Mouse (Mus musculus) forebrain, embryonic 11.5 days (tissue): ENCODE data around the gene Rpa2. TPM values are rescaled to one million over a fixed set of nuclear protein-coding genes. Genes with fewer than 3 reads are reported as not detected.
"Not testable (repeated sequence)": the region's sequence is repeated elsewhere in the genome, so short reads cannot be mapped to it uniquely, and the experiment has no call there.

Source experiments
- ATAC-seq: fragments of 200-750 bp; cut with Nextera tagmentation; replicated peaks from 2 replicates; pipeline ENCODE4 v1.8.0; 2017; ENCODE audit warnings: moderate TSS enrichment; ENCODE audit not compliant: low FRiP score
- DNase-seq: peaks from one replicate; pipeline ENCODE4 v3.0.0-alpha.2; 2017; ENCODE audit warnings: low spot score
- H3K27ac ChIP-seq: fragments of 300-500 bp; sonication (generic); 2 replicates; pipeline ENCODE4 v1.5.1; 2014; ENCODE audit warnings: low read depth, low read length
- H3K27me3 ChIP-seq: fragments of 300-500 bp; sonication (generic); 2 replicates; pipeline ENCODE4 v1.6.1; 2014; ENCODE audit warnings: mild to moderate bottlenecking, low read length, mixed read lengths; ENCODE audit not compliant: control insufficient read depth, insufficient read depth
- H3K36me3 ChIP-seq: fragments of 300-500 bp; sonication (generic); 2 replicates; pipeline ENCODE4 v1.6.1; 2014; ENCODE audit warnings: mild to moderate bottlenecking, low read length, moderate library complexity, mixed read lengths; ENCODE audit not compliant: control insufficient read depth, insufficient read depth
- H3K4me1 ChIP-seq: fragments of 300-500 bp; sonication (generic); replicated peaks from 2 replicates; pipeline ENCODE4 v1.6.1; 2014; ENCODE audit warnings: low read length, mixed read lengths; ENCODE audit not compliant: control insufficient read depth, insufficient read depth
- H3K4me2 ChIP-seq: fragments of 300-500 bp; sonication (generic); 2 replicates; pipeline ENCODE4 v1.6.1; 2014; ENCODE audit warnings: low read depth, mild to moderate bottlenecking, low read length, moderate library complexity, mixed read lengths; ENCODE audit not compliant: severe bottlenecking
- H3K4me3 ChIP-seq: fragments of 300-500 bp; sonication (generic); 2 replicates; pipeline ENCODE4 v1.5.1; 2014; ENCODE audit warnings: low read depth, low read length
- H3K9ac ChIP-seq: fragments of 300-500 bp; sonication (generic); 2 replicates; pipeline ENCODE4 v1.6.1; 2014; ENCODE audit warnings: low read length
- H3K9me3 ChIP-seq: fragments of 300-500 bp; sonication (generic); 2 replicates; pipeline ENCODE4 v1.6.1; 2016; ENCODE audit warnings: low read length, mixed read lengths; ENCODE audit not compliant: control insufficient read depth
- WGBS: fragments of 180-500 bp; shearing (Covaris S2); extraction: QIAGEN DNeasy Blood & Tissue Kit; methylation state at CpG from one replicate; pipeline ENCODE4 v1.1.7; 2014; 5-methylcytosine and 5-hydroxymethylcytosine counted together
- polyA plus RNA-seq: library from polyadenylated mRNA; unstranded; fragments of >200 nt; fragmentation: Nextera tagmentation; extraction: Ambion mirVana; gene quantifications from 2 replicates; pipeline ENCODE4 v1.2.1, GENCODE M21; 2014

Gene Rpa2
- polyA plus RNA-seq, 1 experiment from 2014 or later, result 177 TPM

DNA sequence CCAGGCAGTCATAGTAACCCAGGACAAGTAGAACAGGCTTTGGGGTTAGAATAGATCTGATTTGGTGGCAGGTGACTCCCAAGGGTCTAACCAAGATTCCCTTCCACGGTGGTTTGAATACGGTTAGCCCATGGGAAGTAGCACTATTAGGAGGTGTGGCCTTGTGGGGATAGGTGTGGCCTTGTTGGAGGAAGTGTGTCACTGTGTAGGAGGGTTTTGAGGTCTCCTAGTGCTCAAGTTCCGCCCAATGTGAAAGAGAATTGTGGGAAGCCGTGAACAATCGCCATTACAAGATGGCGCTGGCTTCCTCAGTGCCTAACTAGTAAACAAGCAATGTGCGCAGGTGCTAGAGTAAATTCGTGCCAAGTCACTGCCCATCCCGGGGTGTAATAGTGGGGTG lies 31.0 kb upstream of the Rpa2 start:
- H3K4me2 ChIP-seq, H3K9me3 ChIP-seq, DNase-seq, H3K27ac ChIP-seq, H3K9ac ChIP-seq, ATAC-seq, H3K36me3 ChIP-seq, H3K4me1 ChIP-seq, H3K27me3 ChIP-seq, H3K4me3 ChIP-seq: not testable (repeated sequence)
- 92% methylated on average over 9 of the region's 9 CpGs for WGBS

DNA sequence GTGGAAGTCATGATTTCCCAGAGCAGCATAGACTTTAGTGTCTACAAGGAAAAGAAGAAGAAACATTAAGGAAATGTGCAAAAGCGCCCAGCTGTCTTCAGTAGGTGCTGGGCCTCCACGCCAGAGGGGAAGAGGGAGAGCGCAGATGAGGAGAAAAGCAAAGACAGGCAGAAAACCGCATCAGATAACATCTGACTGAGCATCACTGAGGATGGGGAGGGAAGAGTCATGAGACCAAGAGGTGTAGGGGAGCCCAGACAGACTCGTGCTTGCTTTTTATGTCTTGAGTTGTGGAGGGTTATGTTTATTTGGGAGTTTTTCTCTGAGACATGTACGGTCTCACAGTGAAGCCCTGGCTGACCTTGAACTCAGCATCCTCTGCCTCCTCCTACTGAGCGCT lies 26.6 kb upstream of the Rpa2 start:
- 93% methylated on average over 7 of the region's 7 CpGs for WGBS
- no peak overlapping the region for H3K4me2 ChIP-seq

DNA sequence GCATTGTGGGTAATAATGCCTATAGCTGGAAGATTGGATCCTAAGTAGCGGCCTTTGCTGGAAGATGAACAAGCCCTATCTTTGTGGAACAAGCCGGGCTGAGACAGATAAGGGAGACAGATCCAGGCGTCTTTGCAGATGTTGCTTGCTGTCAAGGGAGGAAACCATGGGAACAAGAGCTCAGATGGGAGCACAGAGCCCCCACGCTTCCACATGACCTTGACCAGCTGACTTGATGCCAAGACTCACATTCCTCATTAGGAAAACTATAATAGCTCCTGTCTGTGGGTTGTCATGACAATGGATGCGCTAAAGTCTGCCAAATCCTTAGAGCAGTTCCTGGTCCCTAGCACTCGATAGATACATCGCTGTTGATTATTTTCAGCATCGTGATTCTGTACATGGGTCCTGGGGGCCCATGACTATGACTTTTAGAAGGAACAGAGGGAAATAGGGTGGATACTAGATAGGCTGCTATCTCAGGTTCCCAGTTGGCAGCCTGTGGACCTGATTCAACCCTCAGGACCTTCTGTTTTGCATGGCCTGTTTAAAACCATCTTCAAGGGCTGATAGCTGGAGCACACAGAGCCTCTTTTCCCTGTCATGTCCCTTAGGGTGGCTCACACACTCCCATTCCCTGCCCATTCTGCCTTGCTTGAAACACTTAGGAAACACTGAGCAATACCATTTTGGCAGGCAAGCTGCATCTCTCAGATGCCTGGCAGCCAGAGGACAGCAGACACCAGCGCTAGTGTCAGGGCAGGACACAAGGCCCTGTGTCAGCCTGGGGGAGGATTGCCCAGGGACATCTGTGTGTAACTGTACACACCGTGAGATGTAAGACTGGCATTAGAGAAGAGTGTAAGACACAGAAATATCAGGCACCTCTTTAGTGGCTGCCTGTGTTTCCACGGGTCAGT lies 23.9 kb upstream of the Rpa2 start:
- Histone ChIP-seq H3K27me3 (no peaks in the 10 kb centered on the region), H3K36me3 (no peaks in the 10 kb centered on the region), H3K4me1 (no peaks in the 10 kb centered on the region), H3K9ac (no peak overlapping the region), H3K27ac (no peak overlapping the region), H3K4me3 (no peak overlapping the region), H3K4me2 (no peak overlapping the region), H3K9me3 (no peaks in the 10 kb centered on the region)
- WGBS, result 89% methylated on average over 11 of the region's 11 CpGs
- DNase-seq (no peak), ATAC-seq (no peak)

More for the DNA sequence above, 26.6 kb upstream of the Rpa2 start:
- Histone ChIP-seq H3K27me3 (no peaks in the 10 kb centered on the region), H3K27ac (no peak overlapping the region), H3K4me1 (no peaks in the 10 kb centered on the region), H3K9me3 (no peaks in the 10 kb centered on the region), H3K9ac (no peak overlapping the region), H3K4me3 (no peak overlapping the region), H3K36me3 (no peaks in the 10 kb centered on the region)
- no peak for DNase-seq
- ATAC-seq, result no peak

DNA sequence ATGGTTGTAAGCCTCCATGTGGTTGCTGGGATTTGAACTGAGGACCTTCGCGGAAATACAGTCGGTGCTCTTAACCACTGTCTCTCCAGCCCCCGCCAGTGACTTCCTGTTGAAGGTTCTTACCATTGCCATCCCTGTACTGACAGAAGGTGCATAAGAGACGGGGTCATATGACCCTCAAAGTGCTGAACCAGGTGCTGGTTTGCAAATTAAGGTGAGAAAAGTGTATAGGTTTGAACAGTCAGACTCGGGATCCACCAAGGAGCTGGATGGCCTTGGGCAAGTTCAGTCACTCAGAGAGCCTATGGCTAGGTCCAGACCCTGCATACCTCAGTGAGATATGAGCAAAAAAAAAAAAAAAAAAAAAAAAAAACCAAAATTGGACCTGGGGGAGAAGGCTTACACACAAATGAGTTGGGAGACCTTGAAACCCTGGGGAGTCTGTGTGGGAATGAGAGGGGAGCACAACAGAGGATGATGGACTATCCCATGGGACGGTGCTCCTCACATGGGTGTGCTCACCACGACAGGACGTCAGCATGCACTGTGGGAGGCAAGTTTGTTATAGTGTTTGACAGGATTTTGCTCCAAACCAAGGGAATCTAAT lies 21.1 kb upstream of the Rpa2 start:
- H3K9me3 ChIP-seq, result no peaks in the 10 kb centered on the region
- H3K27ac ChIP-seq, result no peak overlapping the region
- H3K4me1 ChIP-seq, result no peaks in the 10 kb centered on the region

GRCm38 (mm10) chr4:132747664-132748259 lies 20.4 kb upstream of the Rpa2 start:
- no peak overlapping the region for H3K9ac ChIP-seq
- H3K27me3 ChIP-seq, result no peaks in the 10 kb centered on the region
- H3K4me2 ChIP-seq, result no peak overlapping the region
- H3K27ac ChIP-seq, result no peak overlapping the region
- 78% methylated on average over 9 of the region's 9 CpGs for WGBS
- DNase-seq (no peak), ATAC-seq (no peak)
- H3K4me3 ChIP-seq, result no peak overlapping the region
- no peaks in the 10 kb centered on the region for H3K36me3 ChIP-seq
- no peaks in the 10 kb centered on the region for H3K4me1 ChIP-seq
- H3K9me3 ChIP-seq, result no peaks in the 10 kb centered on the region

More for the DNA sequence above, 21.1 kb upstream of the Rpa2 start:
- Histone ChIP-seq H3K4me2 (no peak overlapping the region), H3K27me3 (no peaks in the 10 kb centered on the region), H3K9ac (no peak overlapping the region), H3K36me3 (no peaks in the 10 kb centered on the region), H3K4me3 (no peak overlapping the region)
- no peak for DNase-seq
- 83% methylated on average over 9 of the region's 9 CpGs for WGBS
- ATAC-seq, result no peak

DNA sequence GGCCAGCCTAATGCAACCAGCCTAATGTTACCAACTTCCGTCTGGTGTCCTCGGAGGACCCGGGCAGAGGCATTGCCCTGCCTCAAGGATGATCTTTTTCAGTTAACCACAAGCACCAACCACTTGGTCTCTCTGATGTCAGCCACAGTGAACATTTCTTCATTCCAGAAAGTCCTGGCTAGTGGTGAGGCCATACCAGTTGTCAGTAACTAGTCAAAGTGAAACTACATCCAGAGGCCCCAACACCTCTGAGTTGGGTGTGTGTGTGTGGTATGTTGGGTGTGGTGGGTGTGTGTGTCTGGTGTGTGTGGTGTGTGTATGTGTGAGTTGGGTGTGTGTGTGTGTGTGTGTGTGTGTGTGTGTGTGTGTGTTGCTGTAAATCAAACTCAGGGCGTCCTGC lies 19.4 kb upstream of the Rpa2 start:
- Histone ChIP-seq H3K9me3 (no peaks in the 10 kb centered on the region), H3K4me3 (no peak overlapping the region), H3K9ac (no peak overlapping the region), H3K4me2 (no peak overlapping the region), H3K36me3 (no peaks in the 10 kb centered on the region), H3K27ac (no peak overlapping the region), H3K4me1 (no peaks in the 10 kb centered on the region), H3K27me3 (no peaks in the 10 kb centered on the region)
- ATAC-seq, result no peak
- 93% methylated on average over 4 of the region's 4 CpGs for WGBS
- DNase-seq, result no peak

DNA sequence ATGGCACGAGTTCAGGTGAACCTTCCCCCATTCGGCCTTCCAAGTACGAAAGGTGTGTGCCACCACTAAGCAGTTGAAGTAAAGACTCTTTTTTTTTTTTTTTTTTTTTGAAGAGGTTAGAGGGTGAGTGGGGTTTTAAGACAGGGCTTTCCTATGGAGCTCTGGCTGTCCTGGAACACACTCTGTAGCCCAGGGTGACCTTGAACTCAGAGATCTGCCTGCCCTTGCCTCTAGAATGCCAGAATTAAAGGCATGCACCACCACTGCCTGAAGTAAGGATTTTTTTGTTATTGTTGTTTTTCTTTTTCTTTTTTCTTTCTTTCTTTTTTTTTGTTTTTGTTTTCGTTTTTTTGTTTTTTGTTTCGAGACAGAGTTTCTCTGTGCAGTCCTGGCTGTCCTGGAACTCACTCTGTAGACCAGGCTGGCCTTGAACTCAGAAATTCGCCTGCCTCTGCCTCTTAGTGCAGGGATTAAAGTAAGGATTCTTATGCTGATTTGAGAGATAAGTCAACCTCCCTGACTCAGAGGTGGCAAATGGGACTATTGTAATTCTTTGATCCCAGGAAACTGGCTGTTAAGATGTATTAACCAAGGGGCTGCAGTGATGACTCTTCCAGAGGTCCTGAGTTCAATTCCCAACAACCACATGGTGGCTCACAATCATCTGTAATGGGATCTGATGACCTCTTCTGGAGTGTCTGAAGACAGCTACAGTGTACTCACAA lies 18.7 kb upstream of the Rpa2 start:
- Histone ChIP-seq H3K9me3 (no peaks in the 10 kb centered on the region), H3K4me2 (no peak overlapping the region), H3K27ac (no peak overlapping the region), H3K36me3 (no peaks in the 10 kb centered on the region), H3K4me1 (no peaks in the 10 kb centered on the region), H3K4me3 (no peak overlapping the region), H3K9ac (no peak overlapping the region), H3K27me3 (no peaks in the 10 kb centered on the region)
- WGBS, result 84% methylated on average over 6 of the region's 6 CpGs
- DNase-seq, result no peak
- ATAC-seq, result no peak

- Histone ChIP-seq H3K4me1 (peaks cover 5% of the 10 kb centered on the region; the same call in 1 of the 2 replicates), H3K9ac (no peak overlapping the region), H3K9me3 (no peaks in the 10 kb centered on the region), H3K4me2 (no peak overlapping the region), H3K27ac (no peak overlapping the region), H3K27me3 (peaks cover 2% of the 10 kb centered on the region; the same call in 1 of the 2 replicates), H3K36me3 (no peaks in the 10 kb centered on the region), H3K4me3 (no peak overlapping the region)
- ATAC-seq, result no peak
- DNase-seq, result no peak
- 80% methylated on average over 6 of the region's 6 CpGs for WGBS
These were observed 15.1 kb upstream of the Rpa2 start for GRCm38 (mm10) chr4:132752992-132753391.
